Mouse (Mus musculus) lung, adult 2 months (tissue): ENCODE results near the gene Alk. TPM values are rescaled to one million over a fixed set of nuclear protein-coding genes. Genes with fewer than 3 reads are reported as not detected.

Experiments used
- DNase-seq: peaks from one replicate; pipeline ENCODE4 v3.0.0; 2022
- H3K4me1 ChIP-seq: fragments of 200-500 bp; 2 replicates; pipeline ENCODE4 v1.6.1; 2011; ENCODE audit warnings: low read length; ENCODE audit not compliant: control insufficient read depth, insufficient read depth
- H3K4me3 ChIP-seq: fragments of 200-500 bp; replicated peaks from 2 replicates; pipeline ENCODE3; 2011; ENCODE audit warnings: low read depth, mild to moderate bottlenecking, control low read depth, low read length; ENCODE audit errors: extremely low read depth
- CTCF ChIP-seq: fragments of 200-500 bp; IDR thresholded peaks from 2 replicates; pipeline ENCODE4 v1.5.1; 2011; ENCODE audit warnings: mild to moderate bottlenecking, low read length, control low read depth; ENCODE audit not compliant: insufficient read depth
- POLR2A ChIP-seq: fragments of 200-500 bp; IDR thresholded peaks from 2 replicates; pipeline ENCODE4 v1.6.1; 2011; ENCODE audit warnings: low read depth, mild to moderate bottlenecking, control low read depth, low read length, borderline replicate concordance; ENCODE audit errors: extremely low read depth
- WGBS: fragments of 180-500 bp; shearing (Covaris S2); methylation state at CpG from one replicate; pipeline ENCODE4 v1.1.7; 2018; 5-methylcytosine and 5-hydroxymethylcytosine counted together
- polyA plus RNA-seq: library from polyadenylated mRNA; depleted of rRNA; stranded (reverse); fragments of >200 nt; gene quantifications from 2 replicates; pipeline ENCODE4 v1.2.3, GENCODE M21; 2012; rRNA removed

Alk gene
- polyA plus RNA-seq, 1 experiment: not detected

DNA sequence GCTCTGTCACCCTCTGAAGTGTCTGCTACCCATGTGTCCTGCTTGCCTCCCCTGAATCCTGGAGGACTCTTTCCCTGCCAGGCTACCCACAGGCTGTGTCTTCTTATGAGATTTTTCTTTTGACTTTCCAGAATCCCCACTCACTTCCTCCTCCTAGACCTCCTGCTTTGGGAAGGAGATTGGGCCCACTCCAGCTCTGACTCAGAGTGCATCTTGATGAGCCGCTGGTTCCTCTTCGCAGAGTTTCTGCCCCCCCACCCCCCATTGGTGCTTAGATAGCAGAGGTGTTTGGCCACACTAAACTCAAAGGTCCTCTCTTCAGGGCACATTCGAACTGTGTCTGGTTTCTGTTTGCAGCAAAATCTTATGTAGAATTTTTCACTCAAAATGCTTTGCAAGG lies 777.8 kb downstream of the Alk start:
- no peak for DNase-seq
- no peak for TF ChIP-seq CTCF
- no peak for TF ChIP-seq POLR2A
- Histone ChIP-seq H3K4me3 (no peak overlapping the region), H3K4me1 (no peaks in the 10 kb centered on the region)
- 45% methylated on average over 3 of the region's 3 CpGs for WGBS

DNA sequence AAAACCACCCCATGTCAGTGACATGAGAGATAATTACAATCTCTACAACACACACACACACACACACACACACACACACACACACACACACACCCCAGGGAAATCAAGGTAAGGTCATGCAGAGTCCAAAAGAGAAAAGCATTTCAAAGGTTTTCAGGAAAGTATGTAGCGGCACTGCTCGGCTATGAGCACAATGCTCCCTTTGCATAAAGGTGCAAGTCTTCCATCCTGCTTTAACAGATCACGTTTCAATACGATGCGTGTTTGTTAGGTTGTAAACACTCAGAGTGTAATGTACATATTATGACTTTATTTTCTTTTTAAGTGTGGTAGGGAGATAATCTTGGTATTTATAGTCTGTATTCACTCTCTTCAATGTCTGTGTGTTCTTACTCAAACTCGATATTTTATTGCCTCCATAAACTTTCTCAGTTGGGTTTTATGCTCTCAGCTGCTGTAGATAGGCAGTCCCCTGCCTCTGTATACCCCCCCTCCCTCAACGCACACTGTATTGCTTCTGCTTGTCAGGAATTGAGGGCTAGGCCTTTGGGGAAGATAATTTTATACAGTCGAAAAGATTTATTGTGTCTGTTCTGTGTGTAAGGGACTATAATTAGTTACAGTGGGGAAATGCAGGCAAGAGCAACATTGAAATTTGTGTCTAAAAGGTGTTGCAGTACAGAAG lies 780.7 kb downstream of the Alk start:
- Histone ChIP-seq H3K4me1 (no peaks in the 10 kb centered on the region), H3K4me3 (no peak overlapping the region)
- WGBS: 81% methylated on average over 8 of the region's 8 CpGs
- TF ChIP-seq CTCF: no peak
- TF ChIP-seq POLR2A: no peak
- no peak for DNase-seq

Other genes starting within 250 kb of the Alk start
- 17.1 and 19.7 TPM in 2 replicates for gene Ypel5, start 231.8 kb upstream of the Alk start, polyA plus RNA-seq